Mouse (Mus musculus) MEL (cell line): ENCODE measurements around the gene Lama1. TPM values are rescaled to one million over a fixed set of nuclear protein-coding genes. Genes with fewer than 3 reads are reported as not detected.
"Not testable (repeated sequence)": the region's sequence is repeated elsewhere in the genome, so short reads cannot be mapped to it uniquely, and the experiment has no call there.

Experiments used
- DNase-seq: peaks from one replicate; pipeline ENCODE4 v3.0.0; 2011; ENCODE audit warnings: low read depth, low spot score
- H3K27ac ChIP-seq: 2 replicates; pipeline ENCODE4 v1.5.1; 2012; ENCODE audit warnings: low read depth, mild to moderate bottlenecking, control low read depth, low read length, moderate library complexity; ENCODE audit not compliant: control insufficient read depth
- H3K27me3 ChIP-seq, 2 experiments: fragments of 150-350 bp in 1 of 2; sonication (generic) in 1 of 2; 2 replicates each; pipeline ENCODE4 v1.6.1; 2012; ENCODE audit warnings: low read length in 2 of 2, mild to moderate bottlenecking in 2 of 2, improper control_type of control experiment in 1 of 2, moderate library complexity in 1 of 2; ENCODE audit not compliant: insufficient read depth in 2 of 2, control insufficient read depth in 1 of 2
- H3K36me3 ChIP-seq, 2 experiments: 2 replicates each; pipeline ENCODE4 v1.6.1; 2012 to 2014; ENCODE audit warnings: low read length in 2 of 2, improper control_type of control experiment in 1 of 2, inconsistent platforms in 1 of 2, mild to moderate bottlenecking in 1 of 2; ENCODE audit not compliant: insufficient read depth in 2 of 2, control insufficient read depth in 1 of 2
- H3K4me1 ChIP-seq, 2 experiments: fragments of 150-350 bp in 1 of 2; sonication (generic) in 1 of 2; 2 replicates each; pipeline ENCODE4 v1.6.1; 2012; ENCODE audit warnings: low read length in 2 of 2, improper control_type of control experiment in 1 of 2, mild to moderate bottlenecking in 1 of 2; ENCODE audit not compliant: insufficient read depth in 2 of 2, control insufficient read depth in 1 of 2
- H3K4me3 ChIP-seq, 2 experiments: fragments of 150-350 bp in 1 of 2; sonication (generic) in 1 of 2; 2 replicates each; pipeline ENCODE4 v1.5.1; 2012; ENCODE audit warnings: low read depth in 2 of 2, low read length in 2 of 2, mild to moderate bottlenecking in 2 of 2, moderate library complexity in 2 of 2, control low read depth in 1 of 2, improper control_type of control experiment in 1 of 2; ENCODE audit not compliant: control insufficient read depth in 1 of 2, insufficient read depth in 1 of 2
- H3K79me2 ChIP-seq: 2 replicates; pipeline ENCODE4 v1.6.1; 2012; ENCODE audit warnings: mild to moderate bottlenecking, low read length, moderate library complexity; ENCODE audit not compliant: control insufficient read depth, poor library complexity, insufficient read depth
- H3K9ac ChIP-seq: 2 replicates; pipeline ENCODE4 v1.6.1; 2012; ENCODE audit warnings: low read depth, mild to moderate bottlenecking, control low read depth, low read length, moderate library complexity; ENCODE audit not compliant: control insufficient read depth, poor library complexity, severe bottlenecking
- H3K9me3 ChIP-seq: fragments of 150-350 bp; sonication (generic); replicated peaks from 2 replicates; pipeline ENCODE4 v1.6.1; 2012; ENCODE audit warnings: mild to moderate bottlenecking, low read length, improper control_type of control experiment, moderate library complexity; ENCODE audit not compliant: insufficient read depth
- BHLHE40 ChIP-seq: IDR thresholded peaks from 2 replicates; pipeline ENCODE4 v1.6.1; 2012; ENCODE audit warnings: low read depth, mild to moderate bottlenecking, inconsistent platforms, low read length, improper control_type of control experiment, borderline replicate concordance
- CHD2 ChIP-seq: IDR thresholded peaks from 2 replicates; pipeline ENCODE4 v1.6.1; 2011; ENCODE audit warnings: low read length, improper control_type of control experiment
- CTCF ChIP-seq, 3 experiments: IDR thresholded peaks in 2 of 3; conservative IDR thresholded peaks in 1 of 3; 2 replicates each; pipeline ENCODE4 v1.5.1; 2011 to 2012; ENCODE audit warnings: low read length in 3 of 3, low read depth in 2 of 3, mild to moderate bottlenecking in 2 of 3, improper control_type of control experiment in 1 of 3, inconsistent platforms in 1 of 3, mixed read lengths in 1 of 3, moderate library complexity in 1 of 3; ENCODE audit not compliant: control insufficient read depth in 1 of 3, insufficient read depth in 1 of 3, poor library complexity in 1 of 3, severe bottlenecking in 1 of 3
- ELF1 ChIP-seq: IDR thresholded peaks from 2 replicates; pipeline ENCODE4 v1.6.1; 2014; ENCODE audit warnings: low read depth, mild to moderate bottlenecking, inconsistent platforms, low read length, improper control_type of control experiment, moderate library complexity
- EP300 ChIP-seq, 2 experiments: IDR thresholded peaks; 2 replicates each; pipeline ENCODE4 v1.6.1; 2011; ENCODE audit warnings: improper control_type of control experiment in 2 of 2, low read length in 2 of 2, low read depth in 1 of 2, mild to moderate bottlenecking in 1 of 2
- GABPA ChIP-seq: IDR thresholded peaks from 2 replicates; pipeline ENCODE4 v1.6.1; 2012; ENCODE audit warnings: low read depth, mild to moderate bottlenecking, inconsistent platforms, low read length, improper control_type of control experiment, moderate library complexity
- HCFC1 ChIP-seq: IDR thresholded peaks from 2 replicates; pipeline ENCODE4 v1.6.1; 2012; ENCODE audit warnings: low read depth, mild to moderate bottlenecking, inconsistent platforms, low read length, improper control_type of control experiment, moderate library complexity
- KAT2A ChIP-seq: conservative IDR thresholded peaks from 2 replicates; pipeline ENCODE4 v1.6.1; 2012; ENCODE audit warnings: low read depth, low read length, improper control_type of control experiment, inconsistent platforms
- MAFK ChIP-seq: IDR thresholded peaks from 2 replicates; pipeline ENCODE4 v1.6.1; 2011; ENCODE audit warnings: low read depth, mild to moderate bottlenecking, low read length, improper control_type of control experiment, borderline replicate concordance
- MAZ ChIP-seq: IDR thresholded peaks from 2 replicates; pipeline ENCODE4 v1.6.1; 2012; ENCODE audit warnings: low read depth, mild to moderate bottlenecking, inconsistent platforms, low read length, improper control_type of control experiment
- MEF2A ChIP-seq: IDR thresholded peaks from 2 replicates; pipeline ENCODE4 v1.6.1; 2014; ENCODE audit warnings: low read depth, mild to moderate bottlenecking, inconsistent platforms, low read length, improper control_type of control experiment; ENCODE audit not compliant: poor library complexity, insufficient replicate concordance, severe bottlenecking; ENCODE audit errors: extremely low read depth
- MXI1 ChIP-seq: IDR thresholded peaks from 2 replicates; pipeline ENCODE4 v1.6.1; 2011; ENCODE audit warnings: mild to moderate bottlenecking, low read depth, low read length, improper control_type of control experiment
- NELFE ChIP-seq: IDR thresholded peaks from 2 replicates; pipeline ENCODE4 v1.6.1; 2011; ENCODE audit warnings: low read depth, low read length, improper control_type of control experiment
- NRF1 ChIP-seq: IDR thresholded peaks from 2 replicates; pipeline ENCODE4 v1.6.1; 2014; ENCODE audit warnings: low read depth, mild to moderate bottlenecking, inconsistent platforms, low read length, improper control_type of control experiment, moderate library complexity; ENCODE audit not compliant: poor library complexity, insufficient read depth, severe bottlenecking
- POLR2A ChIP-seq, 2 experiments: IDR thresholded peaks; 2 replicates each; pipeline ENCODE4 v1.6.1; 2011 to 2012; ENCODE audit warnings: low read length in 2 of 2, mild to moderate bottlenecking in 2 of 2, control low read depth in 1 of 2, improper control_type of control experiment in 1 of 2, low read depth in 1 of 2, moderate library complexity in 1 of 2; ENCODE audit not compliant: control insufficient read depth in 1 of 2, insufficient read depth in 1 of 2, poor library complexity in 1 of 2
- POLR2AphosphoS2 ChIP-seq: IDR thresholded peaks from 2 replicates; pipeline ENCODE4 v1.6.1; 2011; ENCODE audit warnings: low read length, improper control_type of control experiment
- SIN3A ChIP-seq: IDR thresholded peaks from 2 replicates; pipeline ENCODE4 v1.6.1; 2012; ENCODE audit warnings: low read length, improper control_type of control experiment, inconsistent platforms
- TAL1 ChIP-seq: IDR thresholded peaks from 2 replicates; pipeline ENCODE4 v1.6.1; 2012; ENCODE audit warnings: mild to moderate bottlenecking, inconsistent platforms, low read length, moderate library complexity, mixed read lengths
- USF1 ChIP-seq: IDR thresholded peaks from 2 replicates; pipeline ENCODE4 v1.6.1; 2014; ENCODE audit warnings: low read depth, mild to moderate bottlenecking, inconsistent platforms, low read length, improper control_type of control experiment, moderate library complexity
- ZC3H11A ChIP-seq: IDR thresholded peaks from 2 replicates; pipeline ENCODE4 v1.6.1; 2012; ENCODE audit warnings: low read depth, mild to moderate bottlenecking, inconsistent platforms, low read length, improper control_type of control experiment
- ZMIZ1 ChIP-seq: IDR thresholded peaks from 2 replicates; pipeline ENCODE4 v1.6.1; 2012; ENCODE audit warnings: low read depth, mild to moderate bottlenecking, inconsistent platforms, low read length, improper control_type of control experiment, moderate library complexity
- polyA plus RNA-seq, 2 experiments: library from polyadenylated mRNA; stranded (reverse) in 1 of 2; unstranded in 1 of 2; fragments of >175 nt in 1 of 2; fragments of >200 nt in 1 of 2; gene quantifications; 2 replicates each; pipeline versions ENCODE4 v1.2.1 to v1.2.4; 2012; ENCODE audit warnings: low replicate concordance in 2 of 2, low read depth in 1 of 2; ENCODE audit not compliant: insufficient read length in 2 of 2, insufficient read depth in 1 of 2, missing spikeins in 1 of 2
- total RNA-seq: library from RNA; depleted of rRNA; stranded (reverse); fragments of 300-350 nt; gene quantifications from 2 replicates; pipeline ENCODE4 v1.2.3, GENCODE M21; 2012

Gene Lama1
- total and polyA plus RNA-seq, 3 experiments: not detected

GRCm38 (mm10) chr17:67838948-67839347 is 141.9 kb downstream of the Lama1 start:
- Histone ChIP-seq H3K79me2 (no peaks in the 10 kb centered on the region), H3K27me3 (no peaks in the 10 kb centered on the region), H3K9ac (no peak overlapping the region), H3K4me3 (no peak overlapping the region), H3K36me3 (no peaks in the 10 kb centered on the region), H3K9me3 (no peaks in the 10 kb centered on the region), H3K27ac (no peak overlapping the region)
- DNase-seq: no peak
- no peak for TF ChIP-seq POLR2A (IDR thresholded peaks at IDR 0.05; ENCODE audit: control insufficient read depth in 1 of 2, insufficient read depth in 1 of 2, low read depth in 1 of 2, low read length in 2 of 2, poor library complexity in 1 of 2)
- TF ChIP-seq ZMIZ1: no peak
- no peak for TF ChIP-seq CTCF (IDR thresholded peaks at IDR 0.05 in 2 of 3, conservative IDR thresholded peaks at IDR 0.05 in 1 of 3; ENCODE audit: control insufficient read depth in 1 of 3, insufficient read depth in 1 of 3, low read depth in 2 of 3, low read length in 3 of 3, poor library complexity in 1 of 3, severe bottlenecking in 1 of 3)
- no peak for TF ChIP-seq POLR2AphosphoS2
- TF ChIP-seq MEF2A: no peak
- TF ChIP-seq, all 39 proteins: peak for 0
- no peaks in the 10 kb centered on the region for H3K4me1 ChIP-seq

GRCm38 (mm10) chr17:67841494-67841893 is 144.4 kb downstream of the Lama1 start:
- H3K79me2 ChIP-seq, H3K4me3 ChIP-seq, H3K36me3 ChIP-seq, DNase-seq, H3K27me3 ChIP-seq, H3K4me1 ChIP-seq, H3K9ac ChIP-seq, H3K27ac ChIP-seq, H3K9me3 ChIP-seq: not testable (repeated sequence)

GRCm38 (mm10) chr17:67861080-67861630 is 164.1 kb downstream of the Lama1 start:
- Histone ChIP-seq H3K27me3 (no peaks in the 10 kb centered on the region), H3K4me1 (no peaks in the 10 kb centered on the region), H3K36me3 (no peaks in the 10 kb centered on the region), H3K27ac (no peak overlapping the region), H3K79me2 (no peaks in the 10 kb centered on the region), H3K4me3 (no peak overlapping the region), H3K9me3 (no peaks in the 10 kb centered on the region)
- TF ChIP-seq MEF2A (no peak), ZMIZ1 (no peak), MXI1 (no peak), MAFK (no peak), CHD2 (no peak), USF1 (no peak), SIN3A (no peak), KAT2A (no peak), ELF1 (no peak), MAZ (no peak), NELFE (no peak), GABPA (no peak), CTCF (IDR thresholded peaks at IDR 0.05 in 2 of 3, conservative IDR thresholded peaks at IDR 0.05 in 1 of 3; ENCODE audit: control insufficient read depth in 1 of 3, insufficient read depth in 1 of 3, low read depth in 2 of 3, low read length in 3 of 3, poor library complexity in 1 of 3, severe bottlenecking in 1 of 3) (no peak), ZC3H11A (no peak), BHLHE40 (no peak), TAL1 (no peak), EP300 (IDR thresholded peaks at IDR 0.05; ENCODE audit: low read depth in 1 of 2, low read length in 2 of 2) (no peak), NRF1 (no peak), HCFC1 (no peak)
- TF ChIP-seq, all 39 proteins: peak for 0
- no peak for DNase-seq
- H3K9ac ChIP-seq: no peak overlapping the region
